Mouse (Mus musculus) limb, embryonic 13.5 days (tissue): ENCODE measurements at regions not wholly inside any gene's neighbourhood (a gene's known extent, or its start where the extent isn't known, plus 50 kb on each side); places are given as distances from the start of the nearest gene placed in this dataset.
A peak's percentile ranks its signal among the peaks of the same experiment; 100 is the strongest.

Experiments
- ATAC-seq: fragments of 200-750 bp; cut with Nextera tagmentation; 2 replicates; pipeline ENCODE4 v1.8.0; 2017; ENCODE audit warnings: low read depth, moderate number of reproducible peaks, moderate TSS enrichment; ENCODE audit not compliant: low FRiP score
- H3K27ac ChIP-seq: fragments of 300-500 bp; sonication (generic); 2 replicates; pipeline ENCODE4 v1.5.1; 2015; ENCODE audit warnings: inconsistent platforms, mild to moderate bottlenecking, moderate library complexity
- H3K27me3 ChIP-seq: fragments of 300-500 bp; sonication (generic); 2 replicates; pipeline ENCODE4 v1.6.1; 2015; ENCODE audit warnings: mild to moderate bottlenecking, inconsistent platforms
- H3K36me3 ChIP-seq: fragments of 300-500 bp; sonication (generic); 2 replicates; pipeline ENCODE4 v1.6.1; 2015; ENCODE audit warnings: inconsistent platforms, mild to moderate bottlenecking, moderate library complexity
- H3K4me1 ChIP-seq: fragments of 300-500 bp; sonication (generic); 2 replicates; pipeline ENCODE4 v1.6.1; 2015; ENCODE audit warnings: inconsistent platforms
- H3K4me2 ChIP-seq: fragments of 300-500 bp; sonication (generic); replicated peaks from 2 replicates; pipeline ENCODE4 v1.6.1; 2015; ENCODE audit warnings: inconsistent platforms, mild to moderate bottlenecking, moderate library complexity
- H3K4me3 ChIP-seq: fragments of 300-500 bp; sonication (generic); 2 replicates; pipeline ENCODE4 v1.5.1; 2015; ENCODE audit warnings: moderate library complexity, mild to moderate bottlenecking, inconsistent platforms
- H3K9ac ChIP-seq: fragments of 300-500 bp; sonication (generic); 2 replicates; pipeline ENCODE4 v1.6.1; 2015; ENCODE audit warnings: mild to moderate bottlenecking, inconsistent platforms
- H3K9me3 ChIP-seq: fragments of 300-500 bp; sonication (generic); 2 replicates; pipeline ENCODE4 v1.6.1; 2016; ENCODE audit warnings: inconsistent platforms
- WGBS: fragments of 180-500 bp; shearing (Covaris S2); methylation state at CpG from one replicate; pipeline ENCODE4 v1.1.7; 2015; 5-methylcytosine and 5-hydroxymethylcytosine counted together

- H3K27me3 ChIP-seq: no peaks in the 10 kb centered on the region
- WGBS: 50% methylated on average over 4 of the region's 4 CpGs
- no peak overlapping the region for H3K9ac ChIP-seq
- no peak overlapping the region for H3K4me2 ChIP-seq
- H3K9me3 ChIP-seq: no peaks in the 10 kb centered on the region
- H3K4me1 ChIP-seq: 0 out of 2 replicates have a peak, but pooled peaks cover 3% of the 10 kb centered on the region
- no peak overlapping the region for H3K27ac ChIP-seq
- no peak overlapping the region for H3K4me3 ChIP-seq
- ATAC-seq: no peak
- H3K36me3 ChIP-seq: no peaks in the 10 kb centered on the region
Observed at GRCm38 (mm10) chr7:137864912-137865311, 427.5 kb downstream of the Glrx3 start.

- no peak overlapping the region for H3K9ac ChIP-seq
- no peak overlapping the region for H3K4me2 ChIP-seq
- 0 out of 2 replicates have a peak, but pooled peaks cover 3% of the 10 kb centered on the region for H3K4me1 ChIP-seq
- H3K9me3 ChIP-seq: no peaks in the 10 kb centered on the region
- ATAC-seq: no peak
- no peaks in the 10 kb centered on the region for H3K36me3 ChIP-seq
- H3K4me3 ChIP-seq: no peak overlapping the region
- WGBS: 56% methylated on average over 7 of the region's 7 CpGs
- no peaks in the 10 kb centered on the region for H3K27me3 ChIP-seq
- no peak overlapping the region for H3K27ac ChIP-seq
Observed at GRCm38 (mm10) chr7:137865457-137865856, 428.0 kb downstream of the Glrx3 start.

GRCm38 (mm10) chr7:137866880-137867279, 429.5 kb downstream of the Glrx3 start:
- Histone ChIP-seq H3K27me3 (no peaks in the 10 kb centered on the region), H3K9me3 (no peaks in the 10 kb centered on the region), H3K4me2 (no peak overlapping the region), H3K36me3 (no peaks in the 10 kb centered on the region), H3K9ac (no peak overlapping the region), H3K27ac (no peak overlapping the region), H3K4me1 (0 out of 2 replicates have a peak, but pooled peaks cover 3% of the 10 kb centered on the region), H3K4me3 (no peak overlapping the region)
- no peak for ATAC-seq
- WGBS: 72% methylated on average over 6 of the region's 6 CpGs

- Histone ChIP-seq H3K27ac (no peak overlapping the region), H3K27me3 (no peaks in the 10 kb centered on the region), H3K9ac (no peak overlapping the region), H3K4me1 (0 out of 2 replicates have a peak, but pooled peaks cover 3% of the 10 kb centered on the region), H3K4me2 (no peak overlapping the region), H3K9me3 (no peaks in the 10 kb centered on the region), H3K4me3 (no peak overlapping the region), H3K36me3 (no peaks in the 10 kb centered on the region)
- 67% methylated on average over 3 of the region's 3 CpGs for WGBS
- ATAC-seq: no peak
Observed at GRCm38 (mm10) chr7:137868501-137868900, 431.1 kb downstream of the Glrx3 start.

GRCm38 (mm10) chr7:137875306-137875705, 437.9 kb downstream of the Glrx3 start:
- 0 out of 2 replicates have a peak, but pooled peaks cover 4% of the 10 kb centered on the region for H3K4me1 ChIP-seq
- H3K27ac ChIP-seq: no peak overlapping the region
- WGBS: 86% methylated on average over 2 of the region's 2 CpGs
- ATAC-seq: no peak
- H3K4me3 ChIP-seq: no peak overlapping the region
- H3K9me3 ChIP-seq: 0 out of 2 replicates have a peak, but pooled peaks cover 7% of the 10 kb centered on the region
- H3K36me3 ChIP-seq: no peaks in the 10 kb centered on the region
- no peaks in the 10 kb centered on the region; the same call in 1 of the 2 replicates for H3K27me3 ChIP-seq
- H3K4me2 ChIP-seq: no peak overlapping the region
- H3K9ac ChIP-seq: no peak overlapping the region

GRCm38 (mm10) chr7:137879296-137879695, 441.9 kb downstream of the Glrx3 start:
- no peak overlapping the region for H3K4me3 ChIP-seq
- no peaks in the 10 kb centered on the region for H3K36me3 ChIP-seq
- no peak overlapping the region for H3K4me2 ChIP-seq
- no peak overlapping the region for H3K9ac ChIP-seq
- H3K27me3 ChIP-seq: no peaks in the 10 kb centered on the region; the same call in 1 of the 2 replicates
- H3K9me3 ChIP-seq: 0 out of 2 replicates have a peak, but pooled peaks cover 4% of the 10 kb centered on the region
- ATAC-seq: no peak
- H3K4me1 ChIP-seq: peaks cover 22% of the 10 kb centered on the region
- no peak overlapping the region for H3K27ac ChIP-seq
- whole genome bisulfite sequencing: 62% methylated on average over 12 of the region's 12 CpGs

- 8% methylated on average over 5 of the region's 5 CpGs for WGBS
- no peak overlapping the region for H3K4me3 ChIP-seq
- peak; percentile 61 for ATAC-seq
- H3K27me3 ChIP-seq: no peaks in the 10 kb centered on the region; the same call in 1 of the 2 replicates
- H3K9ac ChIP-seq: no peak overlapping the region
- H3K4me1 ChIP-seq: peaks cover 22% of the 10 kb centered on the region
- peak overlapping the region; percentile 55; the same call in 1 of the 2 replicates for H3K27ac ChIP-seq
- peak overlapping the region; percentile 47 for H3K4me2 ChIP-seq
- no peaks in the 10 kb centered on the region for H3K36me3 ChIP-seq
- no peaks in the 10 kb centered on the region for H3K9me3 ChIP-seq
Observed at GRCm38 (mm10) chr7:137882876-137883275, 445.5 kb downstream of the Glrx3 start.

GRCm38 (mm10) chr7:137883701-137884100, 446.3 kb downstream of the Glrx3 start:
- peaks cover 24% of the 10 kb centered on the region for H3K4me1 ChIP-seq
- no peak overlapping the region for H3K4me2 ChIP-seq
- no peak overlapping the region for H3K9ac ChIP-seq
- no peak overlapping the region for H3K4me3 ChIP-seq
- ATAC-seq: no peak
- no peak overlapping the region for H3K27ac ChIP-seq
- H3K27me3 ChIP-seq: no peaks in the 10 kb centered on the region; the same call in 1 of the 2 replicates
- WGBS: 78% methylated on average over 4 of the region's 4 CpGs
- no peaks in the 10 kb centered on the region for H3K36me3 ChIP-seq
- H3K9me3 ChIP-seq: no peaks in the 10 kb centered on the region

- H3K4me1 ChIP-seq: peaks cover 23% of the 10 kb centered on the region
- no peaks in the 10 kb centered on the region for H3K36me3 ChIP-seq
- H3K27me3 ChIP-seq: no peaks in the 10 kb centered on the region; the same call in 1 of the 2 replicates
- WGBS: 80% methylated on average over 8 of the region's 8 CpGs
- no peak overlapping the region for H3K4me3 ChIP-seq
- H3K9me3 ChIP-seq: no peaks in the 10 kb centered on the region
- H3K27ac ChIP-seq: no peak overlapping the region
- no peak overlapping the region for H3K9ac ChIP-seq
- ATAC-seq: no peak
- H3K4me2 ChIP-seq: no peak overlapping the region
Observed at GRCm38 (mm10) chr7:137885146-137885545, 447.7 kb downstream of the Glrx3 start.

GRCm38 (mm10) chr7:137888731-137889130, 451.3 kb downstream of the Glrx3 start:
- Histone ChIP-seq H3K4me3 (no peak overlapping the region), H3K9me3 (no peaks in the 10 kb centered on the region), H3K4me2 (no peak overlapping the region), H3K9ac (no peak overlapping the region), H3K27ac (no peak overlapping the region), H3K4me1 (peaks cover 5% of the 10 kb centered on the region; the same call in 1 of the 2 replicates), H3K27me3 (no peaks in the 10 kb centered on the region), H3K36me3 (no peaks in the 10 kb centered on the region)
- WGBS: 54% methylated on average over 11 of the region's 11 CpGs
- no peak for ATAC-seq

GRCm38 (mm10) chr7:137906424-137907060, 469.1 kb downstream of the Glrx3 start:
- Histone ChIP-seq H3K4me2 (no peak overlapping the region), H3K9me3 (no peaks in the 10 kb centered on the region), H3K4me1 (peaks cover 6% of the 10 kb centered on the region), H3K4me3 (no peak overlapping the region), H3K9ac (no peak overlapping the region), H3K27ac (no peak overlapping the region), H3K27me3 (no peaks in the 10 kb centered on the region), H3K36me3 (no peaks in the 10 kb centered on the region)
- ATAC-seq: no peak
- 73% methylated on average over 9 of the region's 9 CpGs for WGBS

GRCm38 (mm10) chr7:137909456-137909855, 472.0 kb downstream of the Glrx3 start:
- Histone ChIP-seq H3K9ac (no peak overlapping the region), H3K4me2 (no peak overlapping the region), H3K4me1 (peaks cover 12% of the 10 kb centered on the region), H3K27ac (no peak overlapping the region), H3K27me3 (no peaks in the 10 kb centered on the region), H3K9me3 (no peaks in the 10 kb centered on the region), H3K4me3 (no peak overlapping the region), H3K36me3 (no peaks in the 10 kb centered on the region)
- ATAC-seq: no peak
- WGBS: 45% methylated on average over 3 of the region's 3 CpGs
